29 mouse cellular contexts compared by ENCODE assay signal in genomic region chr9:59727569-59728286, GRCm38 (mm10). TPM values are rescaled to one million over a fixed set of nuclear protein-coding genes. Genes with fewer than 3 reads are reported as not detected.
DNase-seq lines count a peak whose midpoint lies in the region; ATAC-seq and TF ChIP-seq lines count a peak whose summit lies in the region.
"Had no signal": no experiment of that assay in that cellular context is flagged by ENCODE, and none has a peak within 500 bp of the region (broad histone marks: within the 10 kb centered on the region; RNA-seq: fewer than 3 reads in every experiment).

No protein-coding gene starts in this region.

- H3K4me1 ChIP-seq in liver, adult 2 months (ENCODE audit: control insufficient read depth, insufficient read depth, low read length), result no peaks in the 10 kb centered on the region
- 0 out of 2 replicates have a peak, but pooled peaks cover 3% of the 10 kb centered on the region for H3K4me1 ChIP-seq in liver, embryonic 12.5 days

- no peaks in the 10 kb centered on the region for H3K79me2 ChIP-seq in liver, adult 2 months (ENCODE audit: control insufficient read depth, insufficient read depth, low read length)

- H3K4me3 ChIP-seq in liver, adult 2 months (ENCODE audit: insufficient read depth, low read depth, low read length), result no peak overlapping the region
- H3K4me3 ChIP-seq in liver, embryonic 12.5 days, result no peak overlapping the region
- H3K4me3 ChIP-seq: embryonic facial prominence, embryonic 15.5 days; gastrocnemius, adult 2 months; left cerebral cortex, adult 2 months; liver, embryonic 15.5 days; midbrain, embryonic 15.5 days; neural tube, embryonic 12.5 days had no signal

- 82% methylated on average over 11 of the region's 11 CpGs for WGBS in liver, adult 2 months
- 70% methylated on average over 11 of the region's 11 CpGs for WGBS in liver, embryonic 12.5 days (ENCODE audit: insufficient replicate concordance)

- no peaks in the 10 kb centered on the region for H3K36me3 ChIP-seq in liver, adult 2 months (ENCODE audit: control insufficient read depth, insufficient read depth, low read length)
- no peaks in the 10 kb centered on the region for H3K36me3 ChIP-seq in liver, embryonic 12.5 days
- H3K36me3 ChIP-seq: embryonic facial prominence, embryonic 15.5 days; G1E; liver, embryonic 15.5 days; midbrain, embryonic 15.5 days; neural tube, embryonic 12.5 days had no signal

- no peak overlapping the region for H3K4me2 ChIP-seq in liver, embryonic 12.5 days
- H3K4me2 ChIP-seq: embryonic facial prominence, embryonic 15.5 days; liver, embryonic 15.5 days; midbrain, embryonic 15.5 days; neural tube, embryonic 12.5 days had no signal

- H3K27me3 ChIP-seq in liver, adult 2 months (ENCODE audit: control insufficient read depth, insufficient read depth, low read length), result peaks cover 8% of the 10 kb centered on the region; the same call in 1 of the 2 replicates
- 0 out of 2 replicates have a peak, but pooled peaks cover 4% of the 10 kb centered on the region for H3K27me3 ChIP-seq in liver, embryonic 12.5 days (replicated peaks)
- H3K27me3 ChIP-seq: CH12.LX; embryonic facial prominence, embryonic 15.5 days; midbrain, embryonic 15.5 days; neural tube, embryonic 12.5 days had no signal

- DNase-seq in liver, adult 2 months (ENCODE audit: extremely low read depth, low read depth, low spot score), result no peak
- DNase-seq in adipocyte (ENCODE audit: low spot score), result peak; percentile 46
- peak; percentile 82 for DNase-seq in kidney, adult 9 months
- peak; percentile 60 to 81 for DNase-seq in kidney, postnatal 25 days
- DNase-seq in layer of hippocampus, postnatal 25 days (ENCODE audit: extremely low spot score in 1 of 2, low spot score in 1 of 2), result no peak
- no peak for DNase-seq in right cerebral cortex, postnatal 36 days (ENCODE audit: low spot score in 2 of 2)
- DNase-seq: adrenal gland, postnatal 14 days; B cell, adult 2 months; cerebellum, adult 2 months; cerebellum, postnatal 25 days; embryo, embryonic 11 days; gastrocnemius, adult 2 months; lung, postnatal 14 days; retina, postnatal 1 day; right cerebral cortex, postnatal 4 days; thymus, adult 2 months had no signal

- ATAC-seq in liver, embryonic 12.5 days, result no peak
- ATAC-seq: activated CD4-positive, CD25-positive, alpha-beta regulatory T cell, adult 4 months; forebrain, embryonic 14.5 days; hindbrain, postnatal 0 days; intestine, postnatal 0 days; midbrain, embryonic 15.5 days had no signal

- H3K9ac ChIP-seq in liver, adult 2 months (ENCODE audit: low read depth, low read length), result no peak overlapping the region
- H3K9ac ChIP-seq in liver, embryonic 12.5 days, result no peak overlapping the region
- H3K9ac ChIP-seq: embryonic facial prominence, embryonic 15.5 days; liver, embryonic 15.5 days; midbrain, embryonic 15.5 days; neural tube, embryonic 12.5 days had no signal

- no peaks in the 10 kb centered on the region for H3K9me3 ChIP-seq in liver, embryonic 12.5 days (replicated peaks)
- H3K9me3 ChIP-seq: embryonic facial prominence, embryonic 15.5 days; G1E; liver, embryonic 15.5 days; midbrain, embryonic 15.5 days; neural tube, embryonic 12.5 days had no signal

- no peak for TF ChIP-seq POLR2A in liver, adult 2 months (IDR thresholded peaks at IDR 0.05; ENCODE audit: extremely low read depth, insufficient read depth, low read length)

- no peak for TF ChIP-seq CTCF in liver, adult 2 months (IDR thresholded peaks at IDR 0.05; ENCODE audit: low read depth, low read length)

- peak overlapping the region; percentile 52 for H3K27ac ChIP-seq in liver, adult 2 months (replicated peaks; ENCODE audit: insufficient read depth, low read depth, low read length)
- H3K27ac ChIP-seq in liver, embryonic 12.5 days, result no peak overlapping the region
- H3K27ac ChIP-seq: embryonic facial prominence, embryonic 15.5 days; gastrocnemius, adult 2 months; hindbrain, postnatal 0 days; left cerebral cortex, adult 2 months; liver, embryonic 15.5 days; midbrain, embryonic 15.5 days; neural tube, embryonic 12.5 days had no signal

RNA-seq across cellular contexts. Expression of gene Senp8, which starts 22.8 kb away (rescaled TPM):
- 1.6 and 2.5 TPM in 2 replicates for total RNA-seq in liver, adult 2 months (2014; rRNA removed)
- 1.2 and 1.7 TPM in 2 replicates for polyA plus RNA-seq in liver, adult 2 months (2012; rRNA removed)
- 5.0 and 5.7 TPM in 2 replicates for polyA plus RNA-seq in liver, embryonic 12.5 days (2016; fragmentation: Nextera tagmentation; extraction: Ambion mirVana)
- total RNA-seq in layer of hippocampus, postnatal 25 days (2021), result 1 to 10 TPM; 9.2 to 9.7 TPM

RNA-seq across cellular contexts. Expression of gene Myo9a, which starts 23.0 kb away (rescaled TPM):
- 5.8 and 9.3 TPM in 2 replicates for total RNA-seq in liver, adult 2 months (2014; rRNA removed)
- 0.40 and 0.42 TPM in 2 replicates for polyA plus RNA-seq in liver, adult 2 months (2012; rRNA removed)
- 4.9 and 5.0 TPM in 2 replicates for polyA plus RNA-seq in liver, embryonic 12.5 days (2016; fragmentation: Nextera tagmentation; extraction: Ambion mirVana)
- 10 to 100 TPM; 57.4 to 66.3 TPM for total RNA-seq in layer of hippocampus, postnatal 25 days (2021)

RNA-seq across cellular contexts. Expression of gene Gramd2, which starts 47.8 kb away (rescaled TPM):
- not detected in 2 replicates for total RNA-seq in liver, adult 2 months (2014; rRNA removed)
- polyA plus RNA-seq in liver, adult 2 months (2012; rRNA removed), result 0.06 and 0.22 TPM in 2 replicates
- polyA plus RNA-seq in liver, embryonic 12.5 days (2016; fragmentation: Nextera tagmentation; extraction: Ambion mirVana), result 0.04 and 0.07 TPM in 2 replicates
- total RNA-seq in layer of hippocampus, postnatal 25 days (2021), result 1 to 10 TPM; 4.9 to 7.3 TPM
- total RNA-seq: CH12.LX; G1E; megakaryocyte progenitor cell, adult 5-6 weeks had no signal
- polyA plus RNA-seq: activated CD4-positive, CD25-positive, alpha-beta regulatory T cell, adult 4 months; G1E had no signal

Comparison
In these comparisons a context has a peak if more than half of its experiments do, and no peak if none do; other contexts are left out.
1. DNase-seq: peak in adipocyte (single experiment), kidney, adult 9 months (single experiment) and kidney, postnatal 25 days (2 of 2); none in liver, adult 2 months (single experiment), layer of hippocampus, postnatal 25 days (0 of 2) and right cerebral cortex, postnatal 36 days (0 of 2).